Mouse (Mus musculus): ENCODE data around the gene Sycp1.

- TF ChIP-seq CTCF (IDR thresholded peaks at IDR 0.05; ENCODE audit: low read depth) (no peak), EP300 (optimal IDR thresholded peaks at IDR 0.05) (no peak)
Observed at GRCm38 (mm10) chr3:102970067-102970466, 34.2 kb upstream of the Sycp1 start.

Measured in stomach, postnatal 0 days (tissue).